Mouse (Mus musculus) lung, postnatal 0 days (tissue): Measurements from ENCODE around the gene Rap1b.

ENCODE experiments used
- CTCF ChIP-seq: IDR thresholded peaks from 2 replicates; pipeline ENCODE4 v1.5.1; 2016; ENCODE audit warnings: antibody characterized with exemption, mild to moderate bottlenecking
- EP300 ChIP-seq: IDR thresholded peaks from 2 replicates; pipeline ENCODE4 v1.6.1; 2016; ENCODE audit warnings: antibody characterized with exemption, mild to moderate bottlenecking, control low read depth

DNA sequence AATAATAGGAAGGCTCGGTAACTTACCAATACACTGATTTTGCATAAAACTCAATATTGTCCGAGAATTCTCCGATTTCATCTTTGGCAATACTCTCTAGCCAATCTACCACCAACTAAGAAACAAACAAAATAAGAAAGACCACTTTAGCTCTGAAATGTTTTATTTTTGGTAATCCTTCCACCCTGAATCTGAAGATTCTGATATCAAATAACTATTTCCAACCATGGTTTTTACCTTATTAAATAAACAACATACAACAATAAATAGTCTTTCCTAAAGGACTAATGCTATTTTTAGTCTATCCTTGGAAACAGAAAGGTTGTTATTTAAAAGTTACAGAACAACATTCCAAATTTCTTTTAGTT lies 68.7 kb downstream of the Rap1b start:
- TF ChIP-seq EP300 (no peak), CTCF (no peak)
